Mouse (Mus musculus): ENCODE results near the gene Slc39a8. TPM values are rescaled to one million over a fixed set of nuclear protein-coding genes. Genes with fewer than 3 reads are reported as not detected.

The Slc39a8 gene
- polyA plus RNA-seq (2015; fragmentation: Nextera tagmentation; extraction: Ambion mirVana): 18.3 and 19.5 TPM in 2 replicates

DNA sequence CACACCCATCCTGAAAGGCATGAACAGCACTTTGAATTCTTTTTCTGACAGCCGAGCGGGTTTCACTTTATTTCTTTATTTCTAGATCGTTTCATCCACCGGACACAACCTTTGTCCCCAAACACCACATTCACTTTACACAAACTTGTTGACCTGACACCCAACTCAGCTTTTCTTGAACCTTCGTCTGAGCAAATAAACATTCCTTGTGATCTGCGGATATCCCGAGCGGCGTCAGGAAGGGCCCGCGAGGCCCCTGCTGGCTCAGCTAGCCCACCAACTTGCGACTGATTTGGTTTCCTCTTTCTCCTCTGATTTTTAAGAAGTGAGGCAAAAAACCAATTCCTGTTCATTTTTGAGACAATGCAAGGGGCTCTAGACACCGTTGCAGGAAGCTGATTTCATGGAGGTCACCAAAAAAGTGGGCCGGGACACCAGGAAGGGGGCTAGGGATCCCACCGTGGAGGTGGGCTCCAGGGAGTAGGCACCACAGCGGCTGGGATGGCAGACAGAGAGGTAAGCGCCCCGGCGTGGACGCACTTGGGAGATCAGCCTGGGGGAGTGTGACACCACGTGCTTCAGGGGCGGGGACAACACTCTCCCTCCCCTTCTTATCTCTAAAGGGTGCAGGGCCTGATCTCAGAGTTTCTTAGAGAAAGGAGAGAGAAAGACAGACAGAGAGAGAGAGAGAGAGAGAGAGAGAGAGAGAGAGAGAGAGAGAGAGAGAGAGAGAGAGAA, at the start of gene Slc39a8:
Slc39a8 (plus strand) TSS at position 264 of the 738 bp plus-strand sequence.
- WGBS: 4% methylated on average over 22 of the region's 22 CpGs
- H3K4me2 ChIP-seq (replicated peaks; ENCODE audit: low read depth, low read length): peak within 1 kb of the TSS; percentile 98
- peak; percentile 95 for ATAC-seq (ENCODE audit: low FRiP score, low TSS enrichment)
- peak within 1 kb of the TSS; percentile 70 for H3K9ac ChIP-seq (replicated peaks; ENCODE audit: low read length)
- H3K4me1 ChIP-seq (ENCODE audit: insufficient read depth, low read length): peaks cover 21% of the 10 kb centered on the region
- no peaks in the 10 kb centered on the region for H3K36me3 ChIP-seq (ENCODE audit: insufficient read depth, low read length)
- H3K4me3 ChIP-seq (ENCODE audit: low read length): peak within 1 kb of the TSS; percentile 69
- H3K27ac ChIP-seq (ENCODE audit: low read length): peak within 1 kb of the TSS; percentile 82
- H3K9me3 ChIP-seq (ENCODE audit: low read length): no peaks in the 10 kb centered on the region
- no peaks in the 10 kb centered on the region for H3K27me3 ChIP-seq (ENCODE audit: insufficient read depth, low read length)

DNA sequence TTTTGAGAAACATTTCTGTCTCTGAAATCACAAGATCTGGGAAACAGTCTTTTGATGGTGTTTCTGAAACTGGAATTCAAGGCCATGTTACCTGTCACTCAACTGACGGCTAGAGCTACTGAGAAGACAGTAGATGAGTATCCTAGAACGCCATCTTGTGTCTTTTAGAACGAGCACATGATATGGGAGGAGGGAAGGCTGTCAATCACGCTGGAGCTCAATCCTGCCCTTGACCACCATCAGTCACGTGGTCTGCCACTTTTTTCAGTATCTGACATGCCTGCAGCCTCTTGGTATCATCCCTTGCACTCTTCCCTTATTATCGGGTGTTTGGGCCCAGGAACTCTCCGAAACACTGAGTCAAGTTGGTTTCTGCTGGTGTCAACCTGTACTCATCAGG, 40.0 kb upstream of the Slc39a8 start:
- 90% methylated on average over 7 of the region's 7 CpGs for WGBS
- ATAC-seq (ENCODE audit: low FRiP score, low TSS enrichment): no peak
- H3K9me3 ChIP-seq (ENCODE audit: low read length): no peaks in the 10 kb centered on the region

GRCm38 (mm10) chr3:135796117-135796516, 29.0 kb upstream of the Slc39a8 start:
- no peak overlapping the region for H3K9ac ChIP-seq (replicated peaks; ENCODE audit: low read length)
- H3K27ac ChIP-seq (ENCODE audit: low read length): no peak overlapping the region
- H3K36me3 ChIP-seq (ENCODE audit: insufficient read depth, low read length): no peaks in the 10 kb centered on the region
- no peaks in the 10 kb centered on the region for H3K9me3 ChIP-seq (ENCODE audit: low read length)
- H3K4me2 ChIP-seq (replicated peaks; ENCODE audit: low read depth, low read length): no peak overlapping the region
- ATAC-seq (ENCODE audit: low FRiP score, low TSS enrichment): no peak
- no peak overlapping the region for H3K4me3 ChIP-seq (ENCODE audit: low read length)
- no peaks in the 10 kb centered on the region for H3K4me1 ChIP-seq (ENCODE audit: insufficient read depth, low read length)
- WGBS: 92% methylated on average over 6 of the region's 6 CpGs
- no peaks in the 10 kb centered on the region for H3K27me3 ChIP-seq (ENCODE audit: insufficient read depth, low read length)

More for the DNA sequence above, 40.0 kb upstream of the Slc39a8 start:
- no peak overlapping the region for H3K4me3 ChIP-seq (ENCODE audit: low read length)
- no peak overlapping the region for H3K9ac ChIP-seq (replicated peaks; ENCODE audit: low read length)
- no peak overlapping the region for H3K27ac ChIP-seq (ENCODE audit: low read length)
- H3K27me3 ChIP-seq (ENCODE audit: insufficient read depth, low read length): no peaks in the 10 kb centered on the region
- H3K4me2 ChIP-seq (replicated peaks; ENCODE audit: low read depth, low read length): no peak overlapping the region
- H3K36me3 ChIP-seq (ENCODE audit: insufficient read depth, low read length): no peaks in the 10 kb centered on the region
- H3K4me1 ChIP-seq (ENCODE audit: insufficient read depth, low read length): no peaks in the 10 kb centered on the region

GRCm38 (mm10) chr3:135798241-135798640, 26.8 kb upstream of the Slc39a8 start:
- Histone ChIP-seq H3K4me3 (ENCODE audit: low read length) (no peak overlapping the region), H3K36me3 (ENCODE audit: insufficient read depth, low read length) (no peaks in the 10 kb centered on the region)
- WGBS: 45% methylated on average over 3 of the region's 3 CpGs

DNA sequence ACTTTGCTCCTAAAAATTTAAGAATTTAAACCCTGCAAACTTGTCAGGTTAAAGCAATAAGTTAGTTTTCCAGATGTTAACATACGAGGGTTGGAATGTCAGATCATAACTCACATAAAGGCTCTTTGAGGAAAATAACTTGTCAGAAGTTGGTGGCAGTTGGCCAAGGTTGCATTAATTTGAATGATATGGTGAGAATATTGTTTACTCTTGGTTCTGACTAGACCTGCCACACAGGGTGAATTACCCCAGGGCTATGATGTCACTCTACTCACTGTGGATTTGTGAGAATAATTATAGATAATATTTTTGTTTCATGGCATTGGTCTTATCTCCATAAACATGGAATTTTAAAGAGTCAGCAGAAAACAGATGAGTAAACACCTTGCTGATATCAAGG, 26.4 kb upstream of the Slc39a8 start:
- H3K9me3 ChIP-seq (ENCODE audit: low read length): no peaks in the 10 kb centered on the region
- no peak for ATAC-seq (ENCODE audit: low FRiP score, low TSS enrichment)
- no peaks in the 10 kb centered on the region for H3K27me3 ChIP-seq (ENCODE audit: insufficient read depth, low read length)
- no peaks in the 10 kb centered on the region for H3K4me1 ChIP-seq (ENCODE audit: insufficient read depth, low read length)
- H3K9ac ChIP-seq (replicated peaks; ENCODE audit: low read length): no peak overlapping the region
- no peak overlapping the region for H3K4me3 ChIP-seq (ENCODE audit: low read length)
- 44% methylated on average over 1 of the region's 1 CpGs for WGBS
- no peaks in the 10 kb centered on the region for H3K36me3 ChIP-seq (ENCODE audit: insufficient read depth, low read length)
- no peak overlapping the region for H3K27ac ChIP-seq (ENCODE audit: low read length)
- no peak overlapping the region for H3K4me2 ChIP-seq (replicated peaks; ENCODE audit: low read depth, low read length)

More at GRCm38 (mm10) chr3:135798241-135798640, 26.8 kb upstream of the Slc39a8 start:
- no peak for ATAC-seq (ENCODE audit: low FRiP score, low TSS enrichment)
- Histone ChIP-seq H3K27me3 (ENCODE audit: insufficient read depth, low read length) (no peaks in the 10 kb centered on the region), H3K9me3 (ENCODE audit: low read length) (no peaks in the 10 kb centered on the region), H3K9ac (replicated peaks; ENCODE audit: low read length) (no peak overlapping the region), H3K27ac (ENCODE audit: low read length) (no peak overlapping the region), H3K4me2 (replicated peaks; ENCODE audit: low read depth, low read length) (no peak overlapping the region), H3K4me1 (ENCODE audit: insufficient read depth, low read length) (no peaks in the 10 kb centered on the region)

GRCm38 (mm10) chr3:135814665-135815064, 10.4 kb upstream of the Slc39a8 start:
- H3K4me2 ChIP-seq (replicated peaks; ENCODE audit: low read depth, low read length): no peak overlapping the region
- no peaks in the 10 kb centered on the region for H3K9me3 ChIP-seq (ENCODE audit: low read length)
- H3K27ac ChIP-seq (ENCODE audit: low read length): no peak overlapping the region
- no peak overlapping the region for H3K4me3 ChIP-seq (ENCODE audit: low read length)
- no peak for ATAC-seq (ENCODE audit: low FRiP score, low TSS enrichment)
- H3K27me3 ChIP-seq (ENCODE audit: insufficient read depth, low read length): no peaks in the 10 kb centered on the region
- H3K4me1 ChIP-seq (ENCODE audit: insufficient read depth, low read length): no peaks in the 10 kb centered on the region
- 74% methylated on average over 14 of the region's 14 CpGs for WGBS
- H3K9ac ChIP-seq (replicated peaks; ENCODE audit: low read length): no peak overlapping the region
- no peaks in the 10 kb centered on the region for H3K36me3 ChIP-seq (ENCODE audit: insufficient read depth, low read length)

DNA sequence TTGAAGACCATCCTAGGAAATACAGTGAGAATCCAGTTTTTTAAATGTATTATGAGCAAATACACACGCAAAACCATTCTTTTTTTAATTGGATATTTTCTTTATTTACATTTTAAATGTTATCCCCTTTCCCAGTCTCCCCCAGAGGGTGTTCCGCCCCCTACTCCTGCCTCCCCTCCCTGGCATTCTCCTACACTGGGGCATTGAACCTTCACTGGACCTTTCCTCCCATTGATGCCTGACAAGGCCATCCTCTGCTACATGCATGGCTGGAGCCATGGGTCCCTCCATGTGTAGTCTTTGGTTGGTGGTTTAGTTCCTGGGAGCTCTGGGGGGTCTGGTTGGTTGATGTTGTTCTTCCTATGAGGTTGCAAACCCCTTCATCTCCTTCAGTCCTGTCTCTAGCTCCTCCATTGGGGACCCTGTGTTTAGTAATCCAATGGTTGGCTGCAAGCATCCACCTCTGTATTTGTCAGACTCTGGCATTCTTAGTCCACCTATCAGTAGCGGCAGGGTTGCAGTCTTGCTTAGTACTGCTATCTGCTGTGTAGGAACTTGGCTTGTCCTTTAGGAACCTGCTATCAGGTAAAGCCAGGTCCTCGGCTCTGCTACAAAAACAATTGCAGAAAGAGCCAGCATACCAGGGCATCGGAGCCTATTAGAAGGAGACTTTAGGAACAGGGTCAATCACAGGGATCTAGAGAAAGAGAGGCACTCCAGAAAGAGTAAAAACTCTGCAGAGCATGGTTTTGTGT, 8.9 kb upstream of the Slc39a8 start:
- Histone ChIP-seq H3K36me3 (ENCODE audit: insufficient read depth, low read length) (no peaks in the 10 kb centered on the region), H3K9ac (replicated peaks; ENCODE audit: low read length) (no peak overlapping the region), H3K27ac (ENCODE audit: low read length) (no peak overlapping the region), H3K4me3 (ENCODE audit: low read length) (no peak overlapping the region), H3K4me1 (ENCODE audit: insufficient read depth, low read length) (0 out of 2 replicates have a peak, but pooled peaks cover 2% of the 10 kb centered on the region), H3K4me2 (replicated peaks; ENCODE audit: low read depth, low read length) (no peak overlapping the region), H3K27me3 (ENCODE audit: insufficient read depth, low read length) (no peaks in the 10 kb centered on the region), H3K9me3 (ENCODE audit: low read length) (no peaks in the 10 kb centered on the region)
- 79% methylated on average over 5 of the region's 5 CpGs for WGBS
- ATAC-seq (ENCODE audit: low FRiP score, low TSS enrichment): 0 out of 2 replicates have a peak, but pooled peaks have one; percentile 19

GRCm38 (mm10) chr3:135817124-135817523, 8.0 kb upstream of the Slc39a8 start:
- Histone ChIP-seq H3K9me3 (ENCODE audit: low read length) (no peaks in the 10 kb centered on the region), H3K36me3 (ENCODE audit: insufficient read depth, low read length) (no peaks in the 10 kb centered on the region), H3K4me3 (ENCODE audit: low read length) (no peak overlapping the region), H3K9ac (replicated peaks; ENCODE audit: low read length) (no peak overlapping the region), H3K4me1 (ENCODE audit: insufficient read depth, low read length) (0 out of 2 replicates have a peak, but pooled peaks cover 2% of the 10 kb centered on the region), H3K4me2 (replicated peaks; ENCODE audit: low read depth, low read length) (no peak overlapping the region), H3K27me3 (ENCODE audit: insufficient read depth, low read length) (no peaks in the 10 kb centered on the region), H3K27ac (ENCODE audit: low read length) (no peak overlapping the region)
- ATAC-seq (ENCODE audit: low FRiP score, low TSS enrichment): no peak
- WGBS: 56% methylated on average over 1 of the region's 1 CpGs

- Histone ChIP-seq H3K4me2 (replicated peaks; ENCODE audit: low read depth, low read length) (peak overlapping the region; percentile 98), H3K27me3 (ENCODE audit: insufficient read depth, low read length) (no peaks in the 10 kb centered on the region), H3K4me3 (ENCODE audit: low read length) (no peak overlapping the region), H3K4me1 (ENCODE audit: insufficient read depth, low read length) (peaks cover 21% of the 10 kb centered on the region), H3K36me3 (ENCODE audit: insufficient read depth, low read length) (no peaks in the 10 kb centered on the region), H3K9ac (replicated peaks; ENCODE audit: low read length) (no peak overlapping the region), H3K27ac (ENCODE audit: low read length) (0 out of 2 replicates have a peak overlapping the region, but pooled peaks have one; percentile 58), H3K9me3 (ENCODE audit: low read length) (no peaks in the 10 kb centered on the region)
- 34% methylated on average over 2 of the region's 4 CpGs for WGBS
- no peak for ATAC-seq (ENCODE audit: low FRiP score, low TSS enrichment)
Measured at GRCm38 (mm10) chr3:135824436-135824835, 643 bp upstream of the Slc39a8 start.
